Mouse (Mus musculus) megakaryocyte, embryonic 14.5 days (primary cell): ENCODE measurements around the gene Rbfox2.

Source experiments
- FLI1 ChIP-seq: IDR thresholded peaks from 2 replicates; pipeline ENCODE4 v1.6.1; 2012; ENCODE audit warnings: low read length, inconsistent platforms, mixed read lengths
- GATA1 ChIP-seq: IDR thresholded peaks from 3 replicates; pipeline ENCODE4 v1.6.1; 2012; ENCODE audit warnings: mixed read lengths, low read length, inconsistent platforms, borderline replicate concordance

DNA sequence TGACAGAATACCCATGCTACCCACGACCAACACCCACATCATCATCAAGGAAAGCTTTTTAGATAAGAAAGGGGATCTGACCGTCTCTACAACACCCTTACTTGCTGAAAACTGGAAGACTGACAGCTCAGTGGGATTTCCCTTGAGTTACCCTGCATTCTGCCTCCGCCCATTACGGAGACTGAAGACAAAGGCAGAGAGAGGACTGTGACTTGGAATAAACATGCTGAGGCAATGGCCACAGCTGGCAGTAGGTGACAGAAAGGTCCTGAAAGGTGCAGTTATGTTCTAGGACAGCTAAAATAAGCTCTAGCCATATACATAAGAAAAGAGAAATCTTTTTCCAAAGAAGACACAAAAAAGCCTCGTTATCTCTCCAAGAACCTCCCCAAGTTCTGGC lies 99.8 kb downstream of the Rbfox2 start:
- TF ChIP-seq GATA1 (no peak), FLI1 (no peak)
